Mouse (Mus musculus) c-Kit-positive CD71-negative TER-119-negative erythroid progenitor cells, embryonic 14.5 days (primary cell): ENCODE results near the gene Tmem14c.

ENCODE experiments used
- DNase-seq: peaks from one replicate; pipeline ENCODE4 v3.0.0-alpha.2; 2013; ENCODE audit warnings: low read depth

Tmem14c gene

GRCm38 (mm10) chr13:41008946-41009345 is 7.1 kb upstream of the Tmem14c start:
- no peak for DNase-seq

- no peak for DNase-seq
Measured at GRCm38 (mm10) chr13:41016797-41017405, 809 bp downstream of the Tmem14c start.

DNA sequence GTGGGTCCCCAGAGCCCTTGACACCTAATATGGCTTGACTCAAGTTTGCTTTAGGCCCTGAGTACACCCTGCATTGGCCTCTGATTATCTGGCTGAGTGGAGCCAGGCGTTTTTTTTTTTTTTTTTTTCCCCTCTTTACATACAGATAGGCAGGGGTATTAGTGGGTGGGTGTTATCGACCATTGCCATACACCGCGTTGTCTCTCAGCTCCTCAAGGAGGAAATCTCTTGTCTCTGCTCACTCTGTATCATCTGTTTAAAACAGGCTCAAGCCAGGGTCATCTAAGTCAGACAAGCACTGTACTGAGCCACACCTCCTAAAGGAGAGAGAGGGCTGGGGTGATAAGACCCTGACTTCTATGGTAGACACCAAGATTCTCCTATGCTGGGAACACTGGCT is 1.7 kb downstream of the Tmem14c start:
- DNase-seq = no peak

GRCm38 (mm10) chr13:41018236-41018635 is 2.1 kb downstream of the Tmem14c start:
- no peak for DNase-seq

DNA sequence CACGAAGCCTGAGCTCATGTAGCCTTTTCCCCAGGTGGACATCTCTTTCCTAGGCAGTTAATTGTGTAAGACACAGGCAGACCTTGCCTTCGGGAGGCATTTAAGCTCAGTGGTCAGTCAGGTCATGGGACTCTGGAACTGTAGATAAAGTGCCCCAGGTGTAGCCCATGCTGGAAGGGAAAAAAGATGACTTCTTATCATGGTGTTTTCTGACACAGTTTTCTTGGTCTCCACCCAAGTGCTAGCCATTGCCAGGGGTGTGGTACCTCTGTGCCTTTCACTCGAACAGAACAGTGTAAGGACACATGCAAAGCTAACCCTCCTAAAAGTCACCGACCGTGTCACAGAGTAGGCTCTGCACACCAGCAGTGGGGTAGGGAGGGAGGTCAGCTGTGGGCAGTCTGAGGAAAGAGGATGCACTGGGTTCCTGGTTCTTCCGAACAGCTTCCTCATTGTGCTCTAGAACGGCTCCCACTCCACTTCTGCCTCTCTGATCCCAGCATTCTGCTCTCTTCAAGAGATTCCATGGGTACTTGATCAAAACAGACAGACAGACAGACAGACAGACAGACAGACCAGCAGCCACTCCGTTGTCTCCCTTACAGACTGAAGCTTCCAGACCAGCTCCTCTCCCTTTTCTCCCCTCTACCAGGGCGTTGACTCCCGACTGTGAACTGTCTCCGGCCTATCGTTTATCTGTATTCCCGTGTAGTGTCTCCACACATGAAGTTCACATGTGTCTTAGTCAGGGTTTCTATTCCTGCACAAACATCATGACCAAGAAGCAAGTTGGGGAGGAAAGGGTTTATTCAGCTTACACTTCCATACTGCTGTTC is 2.9 kb downstream of the Tmem14c start:
- no peak for DNase-seq

GRCm38 (mm10) chr13:41020494-41020893 is 4.4 kb downstream of the Tmem14c start:
- no peak for DNase-seq

GRCm38 (mm10) chr13:41021607-41022006 is 5.5 kb downstream of the Tmem14c start:
- DNase-seq = no peak

DNA sequence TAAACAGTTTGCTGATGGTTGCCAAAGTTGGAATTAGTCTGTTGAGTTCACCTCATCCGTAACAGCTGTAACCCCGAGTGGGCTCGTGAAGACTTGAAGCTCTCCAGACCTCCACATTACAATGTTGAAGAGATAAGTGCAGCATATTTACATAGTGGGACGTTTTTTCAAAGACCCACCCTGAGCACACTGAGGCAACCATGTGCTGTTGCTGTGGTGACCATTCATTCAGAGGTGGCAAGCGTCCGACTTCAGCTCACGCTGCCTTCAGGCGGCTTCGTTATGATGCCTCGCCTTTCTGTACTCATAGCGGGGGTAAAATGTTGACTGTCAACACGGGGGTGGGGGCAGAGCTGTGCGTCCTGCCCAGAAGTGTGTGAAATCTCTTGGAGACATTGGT is 6.0 kb downstream of the Tmem14c start:
- no peak for DNase-seq

DNA sequence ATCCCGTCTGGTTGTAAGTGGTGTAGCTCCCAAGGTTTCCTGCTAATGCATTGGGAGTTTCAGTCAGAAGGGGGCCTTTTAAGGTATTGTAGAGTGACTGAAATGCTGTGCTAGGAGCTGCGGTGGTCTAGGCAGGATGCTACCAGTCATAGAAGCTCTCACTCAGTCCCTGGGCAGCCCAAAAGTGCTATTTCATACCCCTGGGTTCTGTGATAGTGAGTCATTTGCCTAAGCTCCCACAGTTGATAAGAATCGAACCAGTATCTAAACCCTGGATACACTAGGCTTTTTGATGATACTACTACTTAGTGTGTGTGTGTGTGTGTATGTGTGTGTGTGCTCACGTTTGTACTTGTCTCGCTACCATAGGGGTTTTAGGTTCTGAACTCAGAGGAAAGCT is 14.0 kb downstream of the Tmem14c start:
- no peak for DNase-seq

DNA sequence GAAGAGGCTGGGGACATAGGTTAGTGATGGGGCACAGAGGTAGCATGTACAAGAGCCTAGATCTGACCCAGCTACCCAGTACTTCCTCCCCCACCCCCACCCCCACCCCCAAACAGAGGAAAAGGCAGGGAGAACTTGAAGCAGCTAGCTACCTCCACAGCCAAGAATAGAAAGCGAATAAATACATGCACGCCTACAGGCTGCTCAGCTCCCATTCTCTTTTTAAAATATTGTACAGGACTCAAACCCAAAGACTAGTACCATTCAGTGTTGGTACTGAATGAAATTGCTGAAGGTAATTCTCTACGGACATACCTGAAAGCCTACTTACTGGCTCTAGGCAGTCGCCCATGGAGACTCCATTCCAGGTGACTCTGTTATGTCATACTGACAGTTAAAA is 26.4 kb downstream of the Tmem14c start:
- no peak for DNase-seq

DNA sequence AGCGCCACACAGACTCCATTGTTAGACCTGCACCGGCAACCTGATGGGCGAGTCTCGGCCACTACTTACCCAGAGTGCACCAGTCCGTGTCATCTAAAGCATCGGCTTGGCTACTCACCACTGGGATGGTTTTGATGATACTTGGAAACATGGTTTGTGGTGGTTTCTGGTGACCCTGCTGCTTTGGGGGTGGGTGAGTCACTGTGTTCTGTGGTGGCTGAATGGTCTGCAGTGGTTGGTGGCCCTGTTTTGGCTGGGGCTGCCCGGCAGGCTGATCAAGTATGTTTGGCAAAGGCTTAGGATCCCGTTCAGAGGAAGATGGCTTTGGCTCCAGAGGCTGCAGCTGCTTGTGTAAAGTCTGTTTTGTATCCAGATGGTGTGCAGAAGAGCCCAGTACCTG is 29.8 kb downstream of the Tmem14c start:
- DNase-seq = no peak

DNA sequence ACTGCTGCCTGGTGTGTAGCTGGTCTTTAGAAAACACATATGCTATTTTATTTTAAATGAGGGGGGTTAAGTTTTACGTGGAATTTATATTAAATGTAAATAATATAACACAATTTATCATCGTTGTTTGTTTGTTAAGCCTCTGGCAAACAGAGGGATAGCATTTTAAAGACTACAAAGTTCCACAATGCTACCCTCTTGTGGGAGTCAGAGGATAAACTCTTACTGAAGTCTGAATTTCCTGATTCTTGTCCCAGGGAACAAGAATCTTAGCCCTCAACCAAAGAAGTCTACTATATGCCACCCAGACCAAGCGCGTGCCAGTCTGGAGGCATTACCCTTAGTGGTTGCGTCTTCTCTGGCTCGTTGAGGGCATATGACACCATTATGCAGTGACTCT is 31.2 kb downstream of the Tmem14c start:
- no peak for DNase-seq

DNA sequence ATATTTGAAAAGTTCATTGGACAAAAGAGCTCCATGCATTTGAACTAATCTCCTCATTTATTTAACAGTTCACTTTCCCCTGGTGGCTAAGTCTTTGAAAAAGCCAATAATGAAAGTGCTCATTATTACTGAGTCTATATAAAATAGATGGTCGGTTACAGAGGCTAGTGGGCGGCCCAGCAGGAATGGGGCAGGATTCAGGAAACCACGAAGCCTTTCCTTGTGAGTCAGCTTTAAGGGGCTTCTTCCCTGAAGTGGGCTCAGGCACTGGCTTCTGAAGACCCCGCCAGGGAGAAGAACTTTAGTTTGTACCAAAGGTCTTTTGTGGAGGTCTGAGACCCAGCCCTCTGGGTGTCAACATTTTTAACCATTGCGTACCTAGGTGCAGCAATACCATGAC is 35.9 kb downstream of the Tmem14c start:
- DNase-seq = no peak

DNA sequence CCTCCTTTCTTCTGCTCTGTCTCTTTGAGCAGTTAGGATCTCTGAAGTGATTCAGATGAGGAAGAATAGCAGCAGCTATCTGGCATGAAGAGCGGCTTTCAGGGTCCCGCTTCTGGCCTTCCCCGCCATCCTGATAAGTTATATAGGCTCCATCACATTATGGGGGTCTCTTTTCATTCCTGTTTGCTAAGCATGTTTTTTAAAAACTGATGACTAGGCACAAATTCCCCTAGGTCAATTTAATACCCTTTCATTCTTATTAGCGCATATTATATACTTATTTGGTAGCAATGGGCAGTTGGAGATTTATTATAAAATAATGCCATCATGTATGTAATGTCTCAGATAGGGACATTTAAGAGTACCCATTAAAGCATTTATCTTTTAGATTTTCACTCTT is 51.5 kb downstream of the Tmem14c start:
- DNase-seq = no peak

GRCm38 (mm10) chr13:41071617-41072016 is 55.5 kb downstream of the Tmem14c start:
- no peak for DNase-seq
